Mouse (Mus musculus) myocyte (in vitro differentiated cells): ENCODE measurements around the gene Sf1. TPM values are rescaled to one million over a fixed set of nuclear protein-coding genes. Genes with fewer than 3 reads are reported as not detected.

Experiments
- H3K27me3 ChIP-seq: one replicate; pipeline ENCODE4 v1.6.1; 2011; ENCODE audit not compliant: control insufficient read depth, insufficient read depth, insufficient read length
- H3K36me3 ChIP-seq: one replicate; pipeline ENCODE4 v1.6.1; 2011; ENCODE audit not compliant: control insufficient read depth, insufficient read depth
- H3K4me2 ChIP-seq: one replicate; pipeline ENCODE4 v1.6.1; 2011; ENCODE audit warnings: low read depth, control low read depth
- H3K4me3 ChIP-seq: one replicate; pipeline ENCODE4 v1.5.1; 2011; ENCODE audit warnings: mild to moderate bottlenecking, control low read depth, moderate library complexity
- H3K79me2 ChIP-seq: one replicate; pipeline ENCODE4 v1.6.1; 2011; ENCODE audit not compliant: control insufficient read depth, insufficient read depth
- H3ac ChIP-seq: one replicate; pipeline ENCODE4 v1.6.1; 2011; ENCODE audit not compliant: control insufficient read depth, insufficient read length
- CEBPB ChIP-seq: IDR thresholded peaks from 2 replicates; pipeline ENCODE4 v1.6.1; 2011; ENCODE audit warnings: mild to moderate bottlenecking, moderate library complexity; ENCODE audit not compliant: poor library complexity, insufficient read depth, severe bottlenecking
- E2F4 ChIP-seq: IDR thresholded peaks from one replicate; pipeline ENCODE4 v1.6.1; 2011; ENCODE audit warnings: mild to moderate bottlenecking, control low read depth, moderate library complexity; ENCODE audit not compliant: insufficient read depth
- MAX ChIP-seq: IDR thresholded peaks from one replicate; pipeline ENCODE4 v1.6.1; 2011; ENCODE audit warnings: low read depth, mild to moderate bottlenecking, control low read depth
- MYOD1 ChIP-seq, 3 experiments: IDR thresholded peaks; one replicate each; pipeline ENCODE4 v1.6.1; 2011; ENCODE audit warnings: control low read depth in 2 of 3, low read depth in 2 of 3, mild to moderate bottlenecking in 2 of 3, moderate library complexity in 1 of 3; ENCODE audit not compliant: insufficient read length in 2 of 3, control insufficient read depth in 1 of 3
- MYOG ChIP-seq, 3 experiments: IDR thresholded peaks; one replicate each; pipeline ENCODE4 v1.6.1; 2011; ENCODE audit warnings: control low read depth in 2 of 3, low read depth in 2 of 3, mild to moderate bottlenecking in 2 of 3; ENCODE audit not compliant: insufficient read length in 2 of 3, control insufficient read depth in 1 of 3, insufficient read depth in 1 of 3
- POLR2A ChIP-seq: IDR thresholded peaks from one replicate; pipeline ENCODE4 v1.6.1; 2011; ENCODE audit warnings: low read depth, mild to moderate bottlenecking, control low read depth, moderate library complexity; ENCODE audit not compliant: insufficient read length
- POLR2AphosphoS2 ChIP-seq: IDR thresholded peaks from one replicate; pipeline ENCODE4 v1.6.1; 2011; ENCODE audit warnings: low read depth, control low read depth; ENCODE audit not compliant: insufficient read length
- REST ChIP-seq: IDR thresholded peaks from one replicate; pipeline ENCODE4 v1.6.1; 2011; ENCODE audit warnings: mild to moderate bottlenecking, control low read depth, moderate library complexity; ENCODE audit not compliant: insufficient read depth, insufficient read length
- SRF ChIP-seq: IDR thresholded peaks from one replicate; pipeline ENCODE4 v1.6.1; 2011; ENCODE audit warnings: low read depth; ENCODE audit not compliant: control insufficient read depth, insufficient read length
- TCF12 ChIP-seq: IDR thresholded peaks from one replicate; pipeline ENCODE4 v1.6.1; 2011; ENCODE audit warnings: mild to moderate bottlenecking, control low read depth; ENCODE audit not compliant: poor library complexity, insufficient read depth, severe bottlenecking
- TCF3 ChIP-seq: IDR thresholded peaks from one replicate; pipeline ENCODE4 v1.6.1; 2011; ENCODE audit warnings: low read depth, control low read depth; ENCODE audit not compliant: insufficient read length
- USF1 ChIP-seq: IDR thresholded peaks from one replicate; pipeline ENCODE4 v1.6.1; 2011; ENCODE audit warnings: low read depth, mild to moderate bottlenecking, control low read depth, moderate library complexity
- polyA plus RNA-seq: library from polyadenylated mRNA; unstranded; fragments of >200 nt; fragmentation: generic; extraction: Trizol; gene quantifications from one replicate; pipeline ENCODE4 v1.2.1, GENCODE M21; 2012; ENCODE audit warnings: missing spikeins

Gene Sf1
- polyA plus RNA-seq, 1 experiment = 131 TPM

DNA sequence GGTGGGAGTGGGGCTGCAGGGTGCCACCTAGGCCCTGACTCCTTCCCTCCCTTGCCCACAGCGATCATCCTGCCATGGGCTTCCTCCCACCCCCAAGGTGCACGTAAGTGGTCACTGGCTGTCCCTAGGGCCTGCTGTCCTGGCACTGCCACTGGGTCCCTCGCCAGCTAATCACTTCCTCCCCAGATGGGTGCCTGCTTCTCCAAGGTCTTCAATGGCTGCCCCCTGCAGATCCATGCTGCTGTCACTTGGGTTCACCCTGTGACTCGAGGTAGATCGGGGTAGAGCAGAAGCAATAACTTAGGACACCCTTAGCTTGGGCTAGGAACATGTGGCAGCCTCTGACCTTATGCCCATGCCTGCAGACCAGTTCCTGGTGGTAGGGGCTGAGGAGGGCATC, 17.5 kb upstream of the Sf1 start:
- H3K4me3 ChIP-seq = no peak overlapping the region
- no peaks in the 10 kb centered on the region for H3K27me3 ChIP-seq
- H3K79me2 ChIP-seq = no peaks in the 10 kb centered on the region
- no peak overlapping the region for H3K4me2 ChIP-seq
- H3ac ChIP-seq = no peak overlapping the region
- H3K36me3 ChIP-seq = no peaks in the 10 kb centered on the region
- TF ChIP-seq MAX = no peak
- TF ChIP-seq USF1 = no peak
- no peak for TF ChIP-seq SRF
- no peak for TF ChIP-seq POLR2AphosphoS2
- no peak for TF ChIP-seq TCF12
- TF ChIP-seq E2F4 = no peak
- TF ChIP-seq POLR2A = no peak
- no peak for TF ChIP-seq MYOG (IDR thresholded peaks at IDR 0.05; ENCODE audit: control insufficient read depth in 1 of 3, insufficient read depth in 1 of 3, insufficient read length in 2 of 3, low read depth in 2 of 3)
- no peak for TF ChIP-seq TCF3
- no peak for TF ChIP-seq REST
- TF ChIP-seq MYOD1 (IDR thresholded peaks at IDR 0.05; ENCODE audit: control insufficient read depth in 1 of 3, insufficient read length in 2 of 3, low read depth in 2 of 3) = no peak
- no peak for TF ChIP-seq CEBPB

DNA sequence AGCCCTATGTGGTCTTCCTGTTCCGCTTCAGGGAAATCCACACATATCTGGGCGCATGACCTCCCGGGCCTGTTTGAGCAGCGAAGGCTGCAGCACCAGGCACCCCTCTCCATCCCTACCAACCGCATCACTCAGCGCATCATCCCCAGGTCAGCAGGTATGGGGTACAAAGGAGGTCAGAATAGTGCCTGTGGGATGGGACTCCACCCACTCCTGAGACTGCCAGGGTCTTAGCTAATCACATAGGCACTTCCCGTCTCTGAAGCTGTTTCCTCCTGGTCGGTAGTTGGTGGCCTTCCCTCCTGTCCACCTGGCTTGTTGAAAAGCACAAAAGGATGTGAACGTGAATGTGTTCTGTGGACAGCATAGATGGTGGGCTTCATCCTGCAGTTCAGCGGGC, 16.8 kb upstream of the Sf1 start:
- H3K27me3 ChIP-seq = no peaks in the 10 kb centered on the region
- TF ChIP-seq POLR2AphosphoS2 (no peak), SRF (no peak), E2F4 (no peak), REST (no peak), CEBPB (no peak), POLR2A (no peak), MAX (no peak), TCF3 (no peak), MYOG (IDR thresholded peaks at IDR 0.05; ENCODE audit: control insufficient read depth in 1 of 3, insufficient read depth in 1 of 3, insufficient read length in 2 of 3, low read depth in 2 of 3) (no peak), TCF12 (no peak), USF1 (no peak), MYOD1 (IDR thresholded peaks at IDR 0.05; ENCODE audit: control insufficient read depth in 1 of 3, insufficient read length in 2 of 3, low read depth in 2 of 3) (no peak)
- no peak overlapping the region for H3K4me2 ChIP-seq
- H3ac ChIP-seq = no peak overlapping the region
- no peaks in the 10 kb centered on the region for H3K36me3 ChIP-seq
- no peak overlapping the region for H3K4me3 ChIP-seq
- H3K79me2 ChIP-seq = no peaks in the 10 kb centered on the region

DNA sequence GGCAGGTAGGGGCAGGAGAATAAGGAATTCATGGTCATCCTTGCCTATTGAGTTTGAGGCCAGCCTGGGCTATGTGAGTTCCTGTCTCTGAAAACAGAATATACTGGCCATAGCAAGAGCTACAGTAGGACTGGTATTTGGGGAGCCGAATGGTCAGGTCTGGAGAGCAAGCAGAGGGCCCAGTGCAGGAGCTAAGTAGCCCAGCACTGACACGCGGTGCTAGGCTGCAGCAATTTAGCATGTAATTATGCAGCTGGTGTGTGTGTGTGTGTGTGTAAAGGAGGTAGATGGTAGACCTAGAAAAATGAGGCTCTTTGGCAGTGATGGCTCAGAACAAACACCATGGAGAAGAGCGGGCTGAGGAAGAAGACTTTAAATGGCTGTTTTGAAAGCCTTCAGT, 15.9 kb upstream of the Sf1 start:
- Histone ChIP-seq H3K4me2 (no peak overlapping the region), H3K79me2 (no peaks in the 10 kb centered on the region), H3ac (no peak overlapping the region), H3K36me3 (no peaks in the 10 kb centered on the region), H3K4me3 (no peak overlapping the region), H3K27me3 (no peaks in the 10 kb centered on the region)
- TF ChIP-seq MYOD1 (IDR thresholded peaks at IDR 0.05; ENCODE audit: control insufficient read depth in 1 of 3, insufficient read length in 2 of 3, low read depth in 2 of 3) (no peak), MYOG (IDR thresholded peaks at IDR 0.05; ENCODE audit: control insufficient read depth in 1 of 3, insufficient read depth in 1 of 3, insufficient read length in 2 of 3, low read depth in 2 of 3) (no peak), E2F4 (no peak), SRF (no peak), POLR2A (no peak), REST (no peak), CEBPB (no peak), MAX (no peak), TCF3 (no peak), TCF12 (no peak), USF1 (no peak), POLR2AphosphoS2 (no peak)

DNA sequence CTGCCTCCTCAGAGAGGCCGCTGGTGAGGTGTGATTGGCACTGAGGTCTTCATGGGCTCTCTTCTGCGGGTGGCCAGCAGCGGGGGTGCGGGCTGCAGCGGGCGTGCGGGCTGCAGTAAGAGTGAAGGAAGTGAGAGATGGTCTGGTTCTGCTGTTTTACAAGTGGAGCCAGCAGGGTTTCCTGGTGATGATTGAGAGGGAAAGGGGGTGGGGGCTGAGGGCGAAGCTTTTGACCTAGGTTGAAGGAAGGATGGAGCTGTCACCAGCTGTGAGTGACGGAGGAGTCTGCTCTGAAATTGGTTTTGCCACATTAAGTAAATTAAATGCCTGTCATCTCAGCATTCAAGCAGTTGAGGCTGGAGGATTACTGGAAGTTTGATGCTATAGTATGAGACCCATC, 14.8 kb upstream of the Sf1 start:
- Histone ChIP-seq H3K36me3 (no peaks in the 10 kb centered on the region), H3K27me3 (no peaks in the 10 kb centered on the region), H3K4me2 (no peak overlapping the region), H3ac (no peak overlapping the region), H3K79me2 (no peaks in the 10 kb centered on the region), H3K4me3 (no peak overlapping the region)
- TF ChIP-seq MYOG (IDR thresholded peaks at IDR 0.05; ENCODE audit: control insufficient read depth in 1 of 3, insufficient read depth in 1 of 3, insufficient read length in 2 of 3, low read depth in 2 of 3) (no peak), REST (no peak), SRF (no peak), POLR2A (no peak), E2F4 (no peak), CEBPB (no peak), MAX (no peak), TCF12 (no peak), USF1 (no peak), TCF3 (no peak), MYOD1 (IDR thresholded peaks at IDR 0.05; ENCODE audit: control insufficient read depth in 1 of 3, insufficient read length in 2 of 3, low read depth in 2 of 3) (no peak), POLR2AphosphoS2 (no peak)
